Mouse (Mus musculus): ENCODE results near the gene Ryr2. TPM values are rescaled to one million over a fixed set of nuclear protein-coding genes. Genes with fewer than 3 reads are reported as not detected.

Gene Ryr2
- polyA plus RNA-seq, 1 experiment = 62.3 TPM

- Histone ChIP-seq H3K27ac (ENCODE audit: insufficient read depth, low read length) (no peak overlapping the region), H3K4me1 (ENCODE audit: control insufficient read depth, insufficient read depth, low read length) (peaks cover 5% of the 10 kb centered on the region), H3K4me3 (ENCODE audit: insufficient read depth, low read length) (no peak overlapping the region)
- TF ChIP-seq CTCF (IDR thresholded peaks at IDR 0.05; ENCODE audit: extremely low read depth, insufficient read depth, low read length) = no peak
- no peak for TF ChIP-seq POLR2A (IDR thresholded peaks at IDR 0.05; ENCODE audit: extremely low read depth, insufficient read depth, low read length)
Observed at GRCm38 (mm10) chr13:12050809-12051208, 55.9 kb downstream of the Ryr2 start.

- Histone ChIP-seq H3K27ac (ENCODE audit: insufficient read depth, low read length) (no peak overlapping the region), H3K4me3 (ENCODE audit: insufficient read depth, low read length) (no peak overlapping the region), H3K4me1 (ENCODE audit: control insufficient read depth, insufficient read depth, low read length) (peaks cover 6% of the 10 kb centered on the region)
- TF ChIP-seq POLR2A (IDR thresholded peaks at IDR 0.05; ENCODE audit: extremely low read depth, insufficient read depth, low read length) (no peak), CTCF (IDR thresholded peaks at IDR 0.05; ENCODE audit: extremely low read depth, insufficient read depth, low read length) (no peak)
Observed at GRCm38 (mm10) chr13:12047059-12047458, 59.7 kb downstream of the Ryr2 start.

GRCm38 (mm10) chr13:12044751-12045150 lies 62.0 kb downstream of the Ryr2 start:
- peaks cover 11% of the 10 kb centered on the region for H3K4me1 ChIP-seq (ENCODE audit: control insufficient read depth, insufficient read depth, low read length)
- no peak for TF ChIP-seq POLR2A (IDR thresholded peaks at IDR 0.05; ENCODE audit: extremely low read depth, insufficient read depth, low read length)
- TF ChIP-seq CTCF (IDR thresholded peaks at IDR 0.05; ENCODE audit: extremely low read depth, insufficient read depth, low read length) = no peak
- no peak overlapping the region for H3K27ac ChIP-seq (ENCODE audit: insufficient read depth, low read length)
- H3K4me3 ChIP-seq (ENCODE audit: insufficient read depth, low read length) = no peak overlapping the region

- Histone ChIP-seq H3K4me3 (ENCODE audit: insufficient read depth, low read length) (no peak overlapping the region), H3K4me1 (ENCODE audit: control insufficient read depth, insufficient read depth, low read length) (peaks cover 13% of the 10 kb centered on the region), H3K27ac (ENCODE audit: insufficient read depth, low read length) (no peak overlapping the region)
- TF ChIP-seq CTCF (IDR thresholded peaks at IDR 0.05; ENCODE audit: extremely low read depth, insufficient read depth, low read length) (no peak), POLR2A (IDR thresholded peaks at IDR 0.05; ENCODE audit: extremely low read depth, insufficient read depth, low read length) (no peak)
Observed at GRCm38 (mm10) chr13:12042891-12043491, 63.8 kb downstream of the Ryr2 start.

GRCm38 (mm10) chr13:12039967-12040366 lies 66.8 kb downstream of the Ryr2 start:
- no peak overlapping the region for H3K4me3 ChIP-seq (ENCODE audit: insufficient read depth, low read length)
- peaks cover 19% of the 10 kb centered on the region for H3K4me1 ChIP-seq (ENCODE audit: control insufficient read depth, insufficient read depth, low read length)
- TF ChIP-seq CTCF (IDR thresholded peaks at IDR 0.05; ENCODE audit: extremely low read depth, insufficient read depth, low read length) (no peak), POLR2A (IDR thresholded peaks at IDR 0.05; ENCODE audit: extremely low read depth, insufficient read depth, low read length) (no peak)
- no peak overlapping the region for H3K27ac ChIP-seq (ENCODE audit: insufficient read depth, low read length)

- no peak overlapping the region for H3K4me3 ChIP-seq (ENCODE audit: insufficient read depth, low read length)
- H3K27ac ChIP-seq (ENCODE audit: insufficient read depth, low read length) = no peak overlapping the region
- H3K4me1 ChIP-seq (ENCODE audit: control insufficient read depth, insufficient read depth, low read length) = peaks cover 19% of the 10 kb centered on the region
- TF ChIP-seq POLR2A (IDR thresholded peaks at IDR 0.05; ENCODE audit: extremely low read depth, insufficient read depth, low read length) (no peak), CTCF (IDR thresholded peaks at IDR 0.05; ENCODE audit: extremely low read depth, insufficient read depth, low read length) (no peak)
Observed at GRCm38 (mm10) chr13:12038676-12039075, 68.1 kb downstream of the Ryr2 start.

- no peak for TF ChIP-seq CTCF (IDR thresholded peaks at IDR 0.05; ENCODE audit: extremely low read depth, insufficient read depth, low read length)
- no peak for TF ChIP-seq POLR2A (IDR thresholded peaks at IDR 0.05; ENCODE audit: extremely low read depth, insufficient read depth, low read length)
- peaks cover 16% of the 10 kb centered on the region for H3K4me1 ChIP-seq (ENCODE audit: control insufficient read depth, insufficient read depth, low read length)
- no peak overlapping the region for H3K4me3 ChIP-seq (ENCODE audit: insufficient read depth, low read length)
- H3K27ac ChIP-seq (ENCODE audit: insufficient read depth, low read length) = no peak overlapping the region
Observed at GRCm38 (mm10) chr13:12037241-12037640, 69.5 kb downstream of the Ryr2 start.

GRCm38 (mm10) chr13:12036834-12037233 lies 69.9 kb downstream of the Ryr2 start:
- Histone ChIP-seq H3K4me1 (ENCODE audit: control insufficient read depth, insufficient read depth, low read length) (peaks cover 16% of the 10 kb centered on the region), H3K4me3 (ENCODE audit: insufficient read depth, low read length) (no peak overlapping the region), H3K27ac (ENCODE audit: insufficient read depth, low read length) (no peak overlapping the region)
- TF ChIP-seq POLR2A (IDR thresholded peaks at IDR 0.05; ENCODE audit: extremely low read depth, insufficient read depth, low read length) (no peak), CTCF (IDR thresholded peaks at IDR 0.05; ENCODE audit: extremely low read depth, insufficient read depth, low read length) (no peak)

GRCm38 (mm10) chr13:12033914-12034313 lies 72.8 kb downstream of the Ryr2 start:
- H3K4me3 ChIP-seq (ENCODE audit: insufficient read depth, low read length) = no peak overlapping the region
- TF ChIP-seq POLR2A (IDR thresholded peaks at IDR 0.05; ENCODE audit: extremely low read depth, insufficient read depth, low read length) = no peak
- no peak for TF ChIP-seq CTCF (IDR thresholded peaks at IDR 0.05; ENCODE audit: extremely low read depth, insufficient read depth, low read length)
- peaks cover 10% of the 10 kb centered on the region for H3K4me1 ChIP-seq (ENCODE audit: control insufficient read depth, insufficient read depth, low read length)
- H3K27ac ChIP-seq (ENCODE audit: insufficient read depth, low read length) = no peak overlapping the region

GRCm38 (mm10) chr13:12033272-12033671 lies 73.5 kb downstream of the Ryr2 start:
- no peak overlapping the region for H3K4me3 ChIP-seq (ENCODE audit: insufficient read depth, low read length)
- no peak overlapping the region for H3K27ac ChIP-seq (ENCODE audit: insufficient read depth, low read length)
- TF ChIP-seq CTCF (IDR thresholded peaks at IDR 0.05; ENCODE audit: extremely low read depth, insufficient read depth, low read length) = no peak
- no peak for TF ChIP-seq POLR2A (IDR thresholded peaks at IDR 0.05; ENCODE audit: extremely low read depth, insufficient read depth, low read length)
- peaks cover 10% of the 10 kb centered on the region for H3K4me1 ChIP-seq (ENCODE audit: control insufficient read depth, insufficient read depth, low read length)
